Mouse (Mus musculus): ENCODE results near the gene Tnrc6c. TPM values are rescaled to one million over a fixed set of nuclear protein-coding genes. Genes with fewer than 3 reads are reported as not detected.
A peak's percentile ranks its signal among the peaks of the same experiment; 100 is the strongest.

Gene Tnrc6c
- total RNA-seq, 4 experiments from 2014 or later, result 22.3 to 41.0 (median 31.9) TPM

- no peak for DNase-seq
Observed at GRCm38 (mm10) chr11:117677111-117677510, 23.0 kb downstream of the Tnrc6c start.

GRCm38 (mm10) chr11:117677594-117677993 lies 23.5 kb downstream of the Tnrc6c start:
- DNase-seq, result no peak

GRCm38 (mm10) chr11:117678155-117678554 lies 24.1 kb downstream of the Tnrc6c start:
- no peak for DNase-seq

- DNase-seq, result no peak
Observed at GRCm38 (mm10) chr11:117678740-117679139, 24.7 kb downstream of the Tnrc6c start.

- DNase-seq, result no peak
Observed at GRCm38 (mm10) chr11:117684640-117685039, 30.6 kb downstream of the Tnrc6c start.

GRCm38 (mm10) chr11:117685461-117685860 lies 31.4 kb downstream of the Tnrc6c start:
- DNase-seq, result no peak

GRCm38 (mm10) chr11:117686021-117686420 lies 31.9 kb downstream of the Tnrc6c start:
- DNase-seq, result no peak

- DNase-seq, result no peak
Observed at GRCm38 (mm10) chr11:117688603-117689002, 34.5 kb downstream of the Tnrc6c start.

GRCm38 (mm10) chr11:117691311-117691710 lies 37.2 kb downstream of the Tnrc6c start:
- DNase-seq, result no peak

GRCm38 (mm10) chr11:117694050-117694449 lies 40.0 kb downstream of the Tnrc6c start:
- no peak for DNase-seq

- DNase-seq, result no peak
Observed at GRCm38 (mm10) chr11:117696585-117696984, 42.5 kb downstream of the Tnrc6c start.

- no peak for DNase-seq
Observed at GRCm38 (mm10) chr11:117700871-117701270, 46.8 kb downstream of the Tnrc6c start.

GRCm38 (mm10) chr11:117706267-117706666 lies 52.2 kb downstream of the Tnrc6c start:
- DNase-seq, result no peak

GRCm38 (mm10) chr11:117707238-117707637 lies 53.1 kb downstream of the Tnrc6c start:
- DNase-seq, result no peak

GRCm38 (mm10) chr11:117709308-117709707 lies 55.2 kb downstream of the Tnrc6c start:
- no peak for DNase-seq

GRCm38 (mm10) chr11:117710815-117711294 lies 56.8 kb downstream of the Tnrc6c start:
- DNase-seq, result peak; percentile 35

- no peak for DNase-seq
Observed at GRCm38 (mm10) chr11:117712065-117712464, 58.0 kb downstream of the Tnrc6c start.

- DNase-seq, result no peak
Observed at GRCm38 (mm10) chr11:117713375-117713774, 59.3 kb downstream of the Tnrc6c start.

GRCm38 (mm10) chr11:117718838-117719237 lies 64.7 kb downstream of the Tnrc6c start:
- no peak for DNase-seq

GRCm38 (mm10) chr11:117724604-117725301 lies 70.7 kb downstream of the Tnrc6c start:
- peak; percentile 44 for DNase-seq

GRCm38 (mm10) chr11:117727031-117727430 lies 72.9 kb downstream of the Tnrc6c start:
- DNase-seq, result no peak

GRCm38 (mm10) chr11:117728245-117728644 lies 74.2 kb downstream of the Tnrc6c start:
- no peak for DNase-seq

- no peak for DNase-seq
Observed at GRCm38 (mm10) chr11:117728841-117729240, 74.8 kb downstream of the Tnrc6c start.

- no peak for DNase-seq
Observed at GRCm38 (mm10) chr11:117729341-117729740, 75.3 kb downstream of the Tnrc6c start.
